Mouse (Mus musculus) erythroblast, embryonic 14.5 days (primary cell): Measurements from ENCODE around the gene Plppr1.

ENCODE experiments used
- GATA1 ChIP-seq: IDR thresholded peaks from 2 replicates; pipeline ENCODE4 v1.6.1; 2012; ENCODE audit warnings: low read length, inconsistent platforms, mixed read lengths
- TAL1 ChIP-seq: IDR thresholded peaks from 3 replicates; pipeline ENCODE4 v1.6.1; 2012; ENCODE audit warnings: low read length, inconsistent platforms, mixed read lengths

- TF ChIP-seq TAL1 (no peak), GATA1 (no peak)
Measured at GRCm38 (mm10) chr4:49169498-49169897, 110.4 kb downstream of the Plppr1 start.
